Mouse (Mus musculus) lung, postnatal 10 days (tissue): Measurements from ENCODE around the gene Phf24.

Experiments
- DNase-seq: peaks from one replicate; pipeline ENCODE4 v3.0.0; 2021

The Phf24 gene

DNA sequence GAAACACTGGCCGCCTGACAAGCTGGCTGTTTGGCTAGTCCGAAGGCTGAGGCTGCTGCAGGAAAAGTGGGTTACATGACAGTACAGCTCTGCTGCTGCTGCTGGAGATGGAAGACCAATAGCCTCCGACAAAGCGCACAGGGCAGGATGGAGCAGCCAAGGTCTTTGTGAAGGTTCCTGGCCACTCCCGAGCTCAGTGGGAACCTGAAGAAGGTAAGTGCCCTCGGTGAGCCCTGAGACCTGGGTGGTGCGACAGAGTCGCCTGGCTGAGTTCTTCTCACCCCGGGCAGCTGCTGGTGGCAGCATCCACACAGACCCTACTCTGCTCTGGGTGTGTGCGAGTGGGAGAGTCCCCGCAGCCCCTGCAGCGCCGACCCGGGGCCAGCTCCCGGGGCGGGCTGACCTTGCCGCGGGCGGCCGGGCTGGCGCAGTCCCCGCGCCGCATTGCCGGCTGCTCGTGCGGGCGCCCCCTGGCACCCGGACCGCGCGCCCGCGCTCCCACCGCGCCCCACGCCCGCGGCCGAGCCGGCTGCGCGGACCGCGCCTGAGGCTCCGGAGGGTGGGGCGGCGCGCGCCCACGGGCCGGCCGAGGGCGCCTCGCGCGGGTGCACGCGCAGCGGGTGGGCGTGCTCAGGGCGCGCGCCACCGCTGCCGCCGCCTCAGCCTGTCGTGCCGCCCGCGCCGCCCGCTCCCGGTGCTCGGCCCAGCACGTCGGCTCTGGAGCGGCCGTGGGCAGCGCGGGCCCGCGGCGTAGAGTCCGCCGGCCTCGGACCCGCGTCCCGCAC lies at the start of gene Phf24:
Gene Phf24, plus strand, starts transcription at position 44 of the 785 bp plus-strand sequence.
- DNase-seq, result peak; percentile 18

DNA sequence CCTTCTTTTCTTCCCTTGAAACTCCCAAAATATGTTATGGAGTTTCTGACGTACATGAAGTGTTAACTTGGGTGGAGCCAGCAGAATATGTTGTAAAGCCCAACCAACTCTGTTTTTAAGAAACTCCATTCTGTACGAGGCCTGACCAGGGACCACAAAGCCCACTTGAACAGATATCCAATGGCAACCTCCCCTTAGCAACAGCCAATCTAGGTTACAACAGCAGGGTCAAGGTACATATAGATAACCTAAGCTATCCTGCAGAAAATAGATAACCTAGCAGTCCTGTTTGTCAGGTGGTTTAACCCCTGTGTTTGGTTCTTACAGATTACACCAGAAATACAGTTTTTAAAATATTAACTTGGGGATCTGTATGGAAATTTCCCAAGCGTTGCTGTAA lies 49.1 kb upstream of the Phf24 start:
- no peak for DNase-seq

DNA sequence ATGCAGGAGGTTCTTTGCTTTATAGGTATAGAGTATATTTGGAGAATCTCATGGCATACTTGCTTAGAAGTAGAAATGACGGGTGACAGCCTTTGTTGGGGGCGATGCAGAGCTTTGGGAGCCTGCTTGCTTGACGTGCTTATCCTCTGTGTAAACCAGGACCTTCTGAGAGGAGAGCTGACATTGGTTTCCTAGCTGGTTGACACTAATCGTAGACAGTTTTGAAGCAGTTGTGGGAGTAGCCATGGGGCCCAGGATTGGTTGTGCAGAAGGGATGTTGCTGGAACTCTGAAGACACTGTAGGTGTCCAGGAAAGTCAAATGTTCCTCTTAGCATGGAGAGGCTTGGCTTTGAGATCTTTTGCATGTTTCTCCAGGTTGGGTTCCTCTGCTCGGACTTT lies 48.3 kb upstream of the Phf24 start:
- DNase-seq, result no peak

DNA sequence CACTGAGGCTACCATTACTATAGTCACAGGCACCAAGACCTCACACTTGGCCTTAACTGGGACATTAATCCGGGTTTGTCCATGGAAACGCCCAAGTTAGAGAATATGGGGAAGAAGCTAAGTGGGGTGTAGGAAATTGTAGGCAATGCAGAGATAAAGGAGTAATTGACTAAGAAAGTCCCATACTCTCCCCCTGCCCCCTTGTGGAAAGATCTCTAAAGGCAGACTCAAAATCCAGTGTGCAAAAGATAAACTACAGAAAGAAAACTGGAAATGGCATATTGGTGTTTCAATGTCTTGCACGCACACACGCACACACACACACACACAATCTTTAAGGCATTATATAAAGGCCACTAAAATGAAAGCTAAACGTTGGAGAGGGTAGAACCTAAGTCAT lies 45.7 kb upstream of the Phf24 start:
- peak; percentile 29 for DNase-seq

DNA sequence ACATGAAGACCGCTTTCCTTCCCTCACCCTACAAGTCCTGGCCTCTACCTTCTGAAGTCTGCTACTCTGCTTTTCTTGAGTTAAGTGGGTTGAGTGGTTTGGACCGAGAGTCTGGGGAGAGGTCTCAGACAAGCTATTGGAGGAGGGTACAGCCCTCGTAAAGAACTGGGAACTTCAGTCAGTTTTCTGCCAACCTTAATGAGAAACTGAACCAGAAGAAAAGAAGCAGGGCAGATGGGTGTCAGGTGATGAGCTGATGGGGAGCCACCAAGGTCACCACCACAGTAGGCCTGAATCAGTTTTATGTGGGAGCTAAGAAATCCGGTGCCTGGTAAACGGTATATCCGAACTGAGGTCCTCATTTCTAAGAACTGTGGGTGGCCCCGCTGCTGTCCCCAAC lies 44.3 kb upstream of the Phf24 start:
- no peak for DNase-seq

DNA sequence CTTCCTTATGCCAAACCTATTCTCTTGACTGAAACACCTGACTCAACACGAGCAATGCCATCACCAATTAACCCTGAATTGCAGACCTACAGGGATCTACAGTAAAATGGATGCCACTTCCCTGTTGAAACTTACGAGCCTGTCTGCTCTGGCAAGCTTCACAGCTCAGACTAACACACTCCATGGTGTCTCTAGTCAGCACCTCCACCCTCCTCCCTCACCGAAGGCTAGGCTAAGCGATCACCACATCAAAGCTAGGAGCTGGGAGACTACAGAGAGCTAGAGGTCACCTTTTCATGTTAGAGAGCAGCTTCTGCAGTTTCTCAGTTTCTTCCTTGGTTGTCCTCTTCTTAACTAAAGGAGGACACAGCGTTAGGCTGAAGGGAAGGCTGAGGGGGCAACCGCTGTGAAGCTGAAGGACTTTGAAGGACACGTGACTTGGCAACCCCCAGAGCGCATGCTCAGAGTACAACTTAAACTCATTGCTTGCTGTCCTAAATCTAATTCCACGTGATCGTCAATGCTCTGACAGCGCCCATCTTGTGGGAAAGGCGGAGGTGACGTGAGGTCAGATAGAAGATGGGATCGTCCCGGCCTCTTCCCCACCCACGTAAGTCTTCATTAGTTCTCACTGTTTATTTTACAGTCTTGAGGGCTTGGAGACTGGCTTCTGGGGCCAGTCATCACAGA lies 43.6 kb upstream of the Phf24 start:
- no peak for DNase-seq

DNA sequence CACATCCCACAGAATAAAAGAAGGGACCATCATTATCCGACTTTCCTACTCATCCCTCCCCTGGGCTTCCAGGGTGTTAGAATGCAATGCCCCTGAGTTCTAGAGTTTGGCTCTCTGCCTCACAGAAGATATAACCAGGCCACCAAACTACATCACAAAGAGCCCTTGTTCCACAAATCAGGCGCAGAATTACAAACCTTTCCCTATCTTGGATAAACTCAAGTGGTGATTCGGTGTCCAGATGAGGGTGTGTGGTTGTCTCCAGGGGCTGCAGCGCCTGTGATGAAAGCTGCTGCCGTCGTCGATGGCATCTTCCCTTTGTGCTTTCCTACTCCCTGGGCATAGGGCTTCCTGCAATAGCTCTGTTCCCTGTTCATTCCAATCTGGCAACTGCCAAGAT lies 42.3 kb upstream of the Phf24 start, which contains the start of gene Fam205c:
Gene Fam205c, minus strand, starts transcription at position 101 of the 400 bp plus-strand sequence.
- no peak for DNase-seq

DNA sequence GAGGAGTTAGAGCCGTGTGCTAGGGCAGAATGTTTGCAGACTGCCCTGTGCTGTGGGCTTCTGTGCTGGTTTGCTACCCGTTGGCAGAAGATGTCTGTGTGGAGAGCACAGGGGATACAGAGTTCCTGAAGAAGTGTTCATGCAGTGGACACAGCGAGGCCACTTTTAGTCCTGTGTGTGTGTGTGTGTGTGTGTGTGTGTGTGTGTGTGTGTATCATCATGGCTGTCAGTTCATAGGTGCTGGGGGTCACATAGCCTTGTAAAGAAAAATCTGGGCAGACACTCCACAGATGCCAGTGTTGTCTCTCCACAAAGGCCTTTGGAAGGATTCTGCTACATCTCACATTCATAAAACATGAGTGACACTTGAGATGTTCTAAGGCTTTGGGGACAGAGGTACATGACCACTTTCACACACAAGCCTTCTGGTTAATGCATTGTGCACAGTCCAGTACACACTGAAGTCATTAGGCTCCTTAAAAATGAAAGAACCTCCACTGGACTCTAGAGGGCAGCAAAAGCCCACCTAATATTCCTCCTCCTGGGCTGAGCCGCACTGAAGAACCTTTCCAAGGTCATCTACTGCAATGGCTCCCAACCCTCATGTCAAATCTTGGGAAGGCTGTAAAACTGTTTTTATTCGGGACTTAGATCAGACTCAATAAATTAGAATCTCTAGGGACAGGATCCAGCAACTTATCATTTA lies 39.7 kb upstream of the Phf24 start:
- DNase-seq, result peak; percentile 66

DNA sequence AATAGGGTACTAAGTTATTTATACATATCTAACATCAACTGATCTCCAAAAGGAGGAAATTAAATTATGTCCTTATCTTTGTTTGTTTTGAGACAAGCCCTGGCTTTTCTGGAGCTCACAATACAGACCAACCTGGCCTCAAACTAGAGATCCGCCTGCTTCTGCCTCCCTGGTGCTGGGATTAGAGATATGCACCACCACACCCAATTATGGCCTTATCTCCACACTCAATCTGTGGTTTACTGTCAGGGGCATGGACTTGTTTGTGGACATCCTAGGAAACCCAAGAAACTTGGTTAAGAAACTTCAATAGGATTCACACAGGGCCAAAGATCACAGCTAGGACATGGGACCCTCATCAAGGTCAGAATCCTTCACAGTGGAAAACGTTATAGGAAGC lies 38.8 kb upstream of the Phf24 start:
- DNase-seq, result no peak

DNA sequence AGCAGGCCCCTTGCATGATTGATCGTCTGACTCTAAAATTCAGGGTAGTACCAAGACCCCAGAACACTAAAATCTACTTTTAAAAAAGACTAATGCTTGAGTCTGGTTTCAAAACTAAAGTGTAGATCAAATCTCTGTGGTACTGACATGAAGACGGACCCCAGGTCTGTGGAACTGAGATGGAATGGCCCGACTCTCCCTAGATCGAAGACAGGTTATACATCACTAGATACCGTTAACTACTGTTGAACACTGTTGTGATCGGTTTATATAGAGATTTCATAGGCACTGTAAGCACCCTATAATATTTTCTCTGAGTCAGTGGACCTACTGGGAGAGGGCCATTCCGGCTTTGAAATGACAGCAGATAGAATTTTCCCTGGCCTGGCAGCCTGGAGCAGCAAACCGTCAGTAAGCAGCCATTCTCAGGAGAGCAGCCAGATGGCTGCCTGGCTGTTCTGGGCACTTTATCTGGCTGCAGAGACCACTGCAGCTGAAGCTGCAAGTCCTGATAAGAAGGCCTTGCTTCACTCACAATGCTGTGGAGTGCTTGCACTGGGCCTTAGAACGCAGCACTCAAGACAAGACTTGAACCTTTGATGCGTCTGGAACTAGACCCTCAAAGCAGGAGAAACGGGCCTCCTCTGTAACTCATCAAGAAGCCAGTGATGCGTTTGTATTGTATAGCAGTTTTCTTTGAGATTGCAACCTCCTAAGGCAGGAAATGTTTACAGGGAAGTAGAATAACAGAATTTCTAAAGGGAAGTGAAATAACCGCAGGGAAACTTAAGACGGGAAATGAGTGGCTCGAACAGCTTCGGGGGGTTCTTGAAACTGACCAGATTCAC lies 36.4 kb upstream of the Phf24 start:
- no peak for DNase-seq

DNA sequence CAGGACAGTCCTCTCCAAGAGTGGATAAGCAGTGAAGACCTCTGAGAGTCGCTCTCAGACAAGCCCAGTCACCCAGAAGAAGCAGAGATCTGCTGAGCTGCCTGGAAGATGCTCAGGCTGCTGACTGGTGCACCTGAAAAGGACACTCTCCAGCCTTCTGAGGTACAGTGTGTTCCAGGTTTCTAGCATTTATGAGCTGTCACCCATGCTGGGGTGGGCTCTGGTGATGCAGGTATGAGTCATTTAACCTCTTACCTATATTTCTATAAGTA lies 35.8 kb upstream of the Phf24 start:
- no peak for DNase-seq

DNA sequence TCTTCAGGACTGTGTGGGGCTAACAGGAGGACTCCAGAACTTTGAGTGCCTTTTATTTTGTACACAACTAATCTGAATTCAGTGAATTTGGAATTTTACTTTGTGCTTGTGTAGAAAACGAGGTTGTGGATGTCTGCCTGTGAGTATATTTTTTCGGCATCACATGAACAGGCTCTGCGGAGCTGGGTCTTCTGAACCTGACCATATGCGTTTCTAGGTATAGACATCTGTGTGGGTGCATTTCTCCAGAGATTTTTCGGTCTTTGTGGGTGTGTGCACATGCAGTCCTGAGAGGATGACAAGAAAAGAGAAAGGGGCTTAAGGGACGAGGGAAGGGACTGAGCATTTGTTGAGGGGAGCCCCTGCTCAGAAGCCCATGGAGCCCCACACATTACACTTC lies 29.5 kb upstream of the Phf24 start:
- no peak for DNase-seq

DNA sequence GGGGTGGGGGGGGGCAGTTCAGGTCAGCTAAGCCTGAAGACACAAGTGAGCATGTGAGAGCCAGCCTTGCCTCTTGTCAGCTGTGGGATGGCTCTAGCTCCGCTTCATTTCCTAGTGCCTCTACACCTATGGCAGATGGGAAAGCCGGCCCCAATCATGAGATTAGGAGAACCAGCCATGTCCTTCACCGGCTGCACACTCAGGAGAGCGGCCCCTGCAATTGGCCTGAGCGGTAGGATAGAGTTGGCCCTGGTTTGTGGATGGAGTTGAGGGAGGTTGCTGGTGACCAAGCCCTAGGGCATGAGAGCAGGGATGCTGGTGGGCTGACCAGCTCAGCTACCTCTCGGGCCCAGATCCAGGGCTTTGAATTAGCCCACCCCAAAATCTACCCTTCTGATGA lies 27.7 kb upstream of the Phf24 start:
- DNase-seq, result no peak

DNA sequence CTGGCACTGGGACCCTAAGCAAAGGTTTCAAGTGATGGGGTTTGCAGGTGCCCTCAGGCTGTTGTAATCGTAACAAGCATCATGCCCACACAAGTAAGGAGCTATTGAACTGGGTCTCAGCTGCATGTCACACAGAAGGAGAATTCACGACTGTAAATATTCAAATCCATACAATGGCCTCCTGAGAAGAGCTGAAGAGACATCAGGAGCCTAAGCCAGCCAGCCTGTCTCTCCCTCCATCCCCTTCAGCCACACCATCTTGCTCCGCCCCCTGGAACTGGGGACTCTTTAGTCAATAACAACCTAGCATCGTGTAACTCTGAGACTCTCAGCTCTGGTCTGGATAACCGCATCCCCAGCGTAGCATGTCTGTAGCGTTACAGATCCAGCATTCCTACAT lies 25.3 kb upstream of the Phf24 start:
- no peak for DNase-seq

DNA sequence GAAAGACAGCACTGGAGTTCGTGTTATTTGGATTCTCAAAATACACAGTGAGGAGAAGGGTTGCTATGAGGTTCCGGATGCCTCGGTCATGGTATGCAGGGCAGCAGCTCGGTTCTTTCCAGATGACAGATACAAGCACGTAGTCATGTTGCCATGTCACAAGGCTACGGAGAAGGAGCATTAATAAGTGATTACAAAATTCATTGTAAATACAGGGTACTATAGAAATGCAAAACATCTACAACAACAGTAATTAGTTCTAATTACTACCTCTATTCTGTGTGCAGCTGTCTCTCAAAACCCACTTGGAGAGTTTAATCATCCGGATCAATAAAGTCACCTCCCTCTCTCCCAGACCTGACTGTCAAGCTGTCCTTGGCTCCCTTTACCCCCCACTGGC lies 21.3 kb upstream of the Phf24 start:
- no peak for DNase-seq

DNA sequence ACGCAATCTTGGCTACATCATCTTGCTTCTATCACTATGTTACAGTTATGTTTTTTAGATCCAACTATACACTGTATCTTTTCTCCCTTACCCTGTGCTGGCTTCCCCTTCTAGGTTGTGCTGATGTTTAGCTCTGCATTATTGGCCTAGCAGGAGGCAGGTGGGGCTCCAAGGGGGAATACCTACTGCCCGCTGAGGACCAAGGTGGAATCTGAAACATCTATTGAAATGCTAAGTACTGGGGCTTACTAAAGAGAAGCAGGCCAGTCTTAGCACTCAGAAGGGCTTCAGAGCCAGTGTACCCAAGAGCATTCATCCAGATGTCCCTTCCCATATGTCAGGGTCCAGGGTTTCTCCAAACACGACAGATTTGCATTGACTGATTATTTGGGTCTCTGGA lies 17.5 kb upstream of the Phf24 start:
- DNase-seq, result no peak

DNA sequence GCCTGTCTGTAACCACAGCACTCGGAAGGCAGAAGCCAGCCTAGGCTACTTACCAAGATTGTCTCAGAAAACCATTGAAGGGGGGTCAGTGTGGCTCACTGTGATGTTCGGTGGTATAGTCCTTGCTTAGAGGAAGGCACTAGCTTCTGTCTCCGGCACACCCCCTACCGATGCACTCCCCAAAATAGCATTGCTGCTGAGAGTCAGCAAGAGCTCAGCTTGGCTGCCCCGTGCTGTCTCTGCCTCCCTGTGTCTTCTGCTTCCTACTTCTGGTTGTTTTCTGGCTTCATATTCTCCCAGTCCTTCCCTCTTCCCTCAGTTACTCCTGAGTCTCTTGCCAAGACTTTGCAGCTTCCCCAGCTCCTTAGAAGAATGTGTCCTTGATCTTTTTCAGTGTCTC lies 15.6 kb upstream of the Phf24 start:
- DNase-seq, result no peak

DNA sequence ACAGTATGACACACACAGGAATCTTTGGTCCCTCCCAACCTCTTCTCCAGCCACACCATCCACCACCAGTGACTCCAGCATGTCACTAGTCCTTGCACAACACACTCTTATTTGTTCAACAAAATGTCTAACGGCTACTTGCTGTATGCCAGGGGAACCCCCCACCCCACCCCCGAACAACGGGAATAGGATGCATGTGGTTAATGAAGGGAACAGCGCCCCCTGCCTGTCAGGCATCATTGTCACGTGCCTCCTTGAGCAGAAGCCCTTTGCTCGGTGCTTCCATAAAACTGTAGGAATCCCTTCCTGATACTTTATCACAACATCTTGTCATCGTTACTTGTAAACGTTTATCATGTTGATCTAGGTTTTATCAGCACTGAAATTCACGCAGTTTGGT lies 14.3 kb upstream of the Phf24 start:
- DNase-seq, result peak; percentile 27

DNA sequence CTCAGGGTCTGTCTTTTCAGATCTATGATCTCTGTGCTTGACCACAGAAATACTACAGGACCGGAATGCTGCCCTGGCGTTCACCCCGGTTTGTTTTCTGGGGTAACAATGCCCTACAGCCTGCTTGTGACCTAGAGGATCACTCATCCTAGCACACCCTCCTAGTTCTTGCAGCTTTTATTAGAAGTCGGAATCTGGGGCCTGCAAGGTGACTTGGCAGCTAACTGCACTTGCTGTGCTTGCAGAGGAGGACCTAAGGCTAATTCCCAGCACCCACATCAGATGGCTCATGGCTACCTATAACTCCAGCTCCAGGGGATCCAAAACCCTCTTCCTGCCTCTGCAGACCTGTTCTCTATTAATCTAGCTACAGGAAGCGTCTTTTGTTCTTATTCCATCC lies 13.7 kb upstream of the Phf24 start:
- DNase-seq, result no peak

DNA sequence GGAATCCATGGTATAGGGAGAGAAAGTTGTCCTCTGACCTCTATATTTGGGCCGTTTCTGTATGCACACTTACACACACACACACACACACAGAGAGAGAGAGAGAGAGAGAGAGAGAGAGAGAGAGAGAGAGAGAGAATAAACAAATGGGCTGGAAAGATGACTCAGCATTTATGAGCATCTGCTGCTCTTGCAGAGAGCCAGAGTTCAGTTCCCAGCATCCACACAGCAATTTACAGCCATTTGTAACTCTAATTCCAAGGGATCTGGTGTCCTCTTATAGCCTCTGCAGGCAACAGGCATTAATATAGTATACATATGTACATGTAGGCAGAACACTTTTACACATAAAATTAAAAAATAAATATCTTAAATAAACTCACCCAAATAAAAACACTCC lies 12.5 kb upstream of the Phf24 start:
- DNase-seq, result no peak

DNA sequence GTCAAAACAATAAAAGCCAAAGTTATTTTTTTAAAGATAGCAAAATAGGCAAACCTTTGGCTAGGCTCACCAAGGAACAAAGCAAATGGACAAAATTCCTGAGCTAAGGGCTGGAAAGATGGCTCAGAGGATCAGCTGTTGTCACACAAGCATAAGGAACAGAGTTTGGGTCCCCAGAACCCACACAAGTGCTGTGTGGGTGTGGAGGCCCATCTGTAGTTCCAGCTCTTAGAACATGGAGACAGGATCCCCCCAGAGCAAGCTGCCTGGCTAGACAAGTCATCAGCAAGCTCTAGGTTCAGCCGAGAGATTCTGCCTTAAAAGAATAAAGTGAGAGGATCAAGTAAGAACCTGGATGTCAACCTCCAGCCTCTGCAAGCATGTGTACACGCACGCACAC lies 11.9 kb upstream of the Phf24 start:
- DNase-seq, result no peak

DNA sequence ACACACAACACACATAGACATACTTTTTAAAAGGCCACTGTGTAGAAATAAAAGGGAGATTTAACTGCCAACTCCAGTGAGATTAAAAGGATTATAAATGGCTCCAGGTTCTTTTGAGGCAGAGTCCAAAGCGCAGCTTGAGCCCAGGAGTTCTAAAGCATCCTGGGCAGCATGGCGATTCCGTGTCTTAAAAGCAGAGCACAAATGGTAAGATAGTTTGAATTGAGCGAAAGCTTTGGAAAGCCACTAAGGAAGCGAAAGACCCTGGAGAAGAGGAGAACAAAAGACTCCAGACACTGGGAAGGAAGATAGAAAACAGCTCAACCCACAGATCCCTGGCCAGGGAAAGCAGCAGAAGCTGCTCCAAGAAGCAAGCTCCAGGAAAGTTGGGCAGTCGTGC lies 11.5 kb upstream of the Phf24 start:
- DNase-seq, result no peak

DNA sequence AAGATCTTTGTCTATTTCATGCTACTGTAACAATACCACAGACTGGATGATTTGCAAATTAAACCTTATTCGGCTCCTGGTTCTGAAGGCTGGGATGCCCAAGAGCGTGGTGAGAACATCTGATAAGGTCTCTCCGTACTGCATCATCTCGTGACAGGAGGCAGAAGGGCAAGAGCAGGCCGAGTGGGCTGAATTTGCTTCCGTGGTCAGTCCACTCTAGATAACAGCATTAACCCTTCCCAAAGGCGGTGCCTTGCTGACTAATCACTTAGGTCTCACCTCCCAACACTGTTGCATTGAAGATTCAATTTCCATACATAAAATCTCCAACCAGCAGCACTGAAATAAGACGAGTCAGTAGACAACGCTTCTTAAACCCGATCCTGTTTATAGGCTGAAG lies 3.1 kb upstream of the Phf24 start:
- DNase-seq, result no peak
